ENCODE assay signal across 22 mouse cellular contexts in genomic region chr16:29942111-29942510, GRCm38 (mm10).
"Had no signal": no experiment of that assay in that cellular context is flagged by ENCODE, and none has a peak within 500 bp of the region (broad histone marks: within the 10 kb centered on the region; RNA-seq: fewer than 3 reads in every experiment).

No protein-coding gene starts in this region.

- DNase-seq: kidney, postnatal 14 days; kidney, postnatal 4 days; left cerebral cortex, postnatal 4 days; liver, postnatal 0 days; lung, postnatal 10 days; lung, postnatal 36 days; right cerebral cortex, adult 18-20 months; right cerebral cortex, postnatal 14 days; right cerebral cortex, postnatal 4 days; thymus, postnatal 25 days had no signal

- H3K4me2 ChIP-seq: limb, embryonic 12.5 days; limb, embryonic 15.5 days; liver, embryonic 11.5 days; lung, embryonic 15.5 days; midbrain, embryonic 13.5 days; neural tube, embryonic 12.5 days; neural tube, embryonic 15.5 days had no signal

- H3K4me3 ChIP-seq: limb, embryonic 12.5 days; limb, embryonic 15.5 days; lung, embryonic 15.5 days; megakaryocyte, embryonic 14.5 days; midbrain, embryonic 10.5 days; midbrain, embryonic 13.5 days; neural tube, embryonic 12.5 days; neural tube, embryonic 15.5 days had no signal

- ATAC-seq: liver, postnatal 0 days; midbrain, embryonic 13.5 days; midbrain, embryonic 16.5 days had no signal

- H3K9me3 ChIP-seq: limb, embryonic 12.5 days; limb, embryonic 15.5 days; lung, embryonic 15.5 days; midbrain, embryonic 10.5 days; midbrain, embryonic 13.5 days; neural tube, embryonic 12.5 days; neural tube, embryonic 15.5 days had no signal

- H3K36me3 ChIP-seq: limb, embryonic 12.5 days; limb, embryonic 15.5 days; lung, embryonic 15.5 days; midbrain, embryonic 10.5 days; midbrain, embryonic 13.5 days; neural tube, embryonic 12.5 days; neural tube, embryonic 15.5 days had no signal

- H3K9ac ChIP-seq: limb, embryonic 12.5 days; limb, embryonic 15.5 days; liver, embryonic 14.5 days; liver, postnatal 0 days; lung, embryonic 15.5 days; midbrain, embryonic 13.5 days; neural tube, embryonic 12.5 days; neural tube, embryonic 15.5 days had no signal

- H3K27ac ChIP-seq: limb, embryonic 12.5 days; limb, embryonic 15.5 days; liver, embryonic 14.5 days; lung, embryonic 15.5 days; midbrain, embryonic 10.5 days; midbrain, embryonic 13.5 days; neural tube, embryonic 12.5 days; neural tube, embryonic 15.5 days; stomach, postnatal 0 days had no signal

- H3K27me3 ChIP-seq: lung, embryonic 15.5 days; megakaryocyte, embryonic 14.5 days had no signal
